Mouse (Mus musculus) forebrain, embryonic 16.5 days (tissue): ENCODE data around the gene Pdcd7. TPM values are rescaled to one million over a fixed set of nuclear protein-coding genes. Genes with fewer than 3 reads are reported as not detected.
A peak's percentile ranks its signal among the peaks of the same experiment; 100 is the strongest.

Experiments used
- ATAC-seq: fragments of 200-750 bp; cut with Nextera tagmentation; 2 replicates; pipeline ENCODE4 v1.8.0; 2017; ENCODE audit warnings: mild to moderate bottlenecking, moderate library complexity
- H3K27ac ChIP-seq: fragments of 300-500 bp; sonication (generic); 2 replicates; pipeline ENCODE4 v1.5.1; 2014; ENCODE audit warnings: low read length, control low read depth
- H3K27me3 ChIP-seq: fragments of 300-500 bp; sonication (generic); replicated peaks from 2 replicates; pipeline ENCODE4 v1.6.1; 2014; ENCODE audit warnings: low read length; ENCODE audit not compliant: control insufficient read depth, insufficient read depth
- H3K36me3 ChIP-seq: fragments of 300-500 bp; sonication (generic); 2 replicates; pipeline ENCODE4 v1.6.1; 2014; ENCODE audit not compliant: control insufficient read depth, insufficient read depth
- H3K4me1 ChIP-seq: fragments of 300-500 bp; sonication (generic); replicated peaks from 2 replicates; pipeline ENCODE4 v1.6.1; 2014; ENCODE audit warnings: low read length; ENCODE audit not compliant: control insufficient read depth, insufficient read depth
- H3K4me2 ChIP-seq: fragments of 300-500 bp; sonication (generic); 2 replicates; pipeline ENCODE4 v1.6.1; 2014; ENCODE audit warnings: mild to moderate bottlenecking, low read length, control low read depth
- H3K4me3 ChIP-seq: fragments of 300-500 bp; sonication (generic); replicated peaks from 2 replicates; pipeline ENCODE4 v1.5.1; 2014; ENCODE audit warnings: mild to moderate bottlenecking, low read length, control low read depth
- H3K9ac ChIP-seq: fragments of 300-500 bp; sonication (generic); replicated peaks from 2 replicates; pipeline ENCODE4 v1.6.1; 2014; ENCODE audit warnings: low read depth, low read length, control low read depth
- H3K9me3 ChIP-seq: fragments of 300-500 bp; sonication (generic); 2 replicates; pipeline ENCODE4 v1.6.1; 2016; ENCODE audit warnings: low read length; ENCODE audit not compliant: control insufficient read depth
- WGBS: fragments of 180-500 bp; shearing (Covaris S2); extraction: QIAGEN DNeasy Blood & Tissue Kit; methylation state at CpG from one replicate; pipeline ENCODE4 v1.1.7; 2014; 5-methylcytosine and 5-hydroxymethylcytosine counted together
- polyA plus RNA-seq: library from polyadenylated mRNA; unstranded; fragments of >200 nt; fragmentation: Nextera tagmentation; extraction: Ambion mirVana; gene quantifications from 2 replicates; pipeline ENCODE4 v1.2.1, GENCODE M21; 2015

Gene Pdcd7
- polyA plus RNA-seq = 8.6 and 9.6 TPM in 2 replicates

- Histone ChIP-seq H3K27ac (peak within 1 kb of the TSS; percentile 95), H3K9ac (peak within 1 kb of the TSS; percentile 88), H3K4me2 (peak within 1 kb of the TSS; percentile 72), H3K4me3 (peak within 1 kb of the TSS; percentile 96), H3K9me3 (no peaks in the 10 kb centered on the region), H3K36me3 (no peaks in the 10 kb centered on the region), H3K4me1 (peaks cover 21% of the 10 kb centered on the region), H3K27me3 (0 out of 2 replicates have a peak, but pooled peaks cover 2% of the 10 kb centered on the region)
- WGBS = under 1% methylated on average over 59 of the region's 59 CpGs
- peak; percentile 98 for ATAC-seq
Observed at GRCm38 (mm10) chr9:65345854-65346475, at the start of gene Pdcd7. Pdcd7 (plus strand) TSS chr9:65346104.

GRCm38 (mm10) chr9:65297056-65297455 is 48.8 kb upstream of the Pdcd7 start:
- Histone ChIP-seq H3K27ac (no peak overlapping the region), H3K9me3 (no peaks in the 10 kb centered on the region), H3K4me1 (peaks cover 13% of the 10 kb centered on the region), H3K9ac (no peak overlapping the region), H3K4me3 (no peak overlapping the region), H3K36me3 (peaks cover 7% of the 10 kb centered on the region), H3K4me2 (no peak overlapping the region), H3K27me3 (no peaks in the 10 kb centered on the region)
- 97% methylated on average over 2 of the region's 2 CpGs for WGBS
- ATAC-seq = no peak

- peaks cover 15% of the 10 kb centered on the region for H3K36me3 ChIP-seq
- WGBS = 86% methylated on average over 3 of the region's 3 CpGs
Observed at GRCm38 (mm10) chr9:65298761-65299160, 47.1 kb upstream of the Pdcd7 start.

GRCm38 (mm10) chr9:65299650-65300049 is 46.3 kb upstream of the Pdcd7 start:
- 98% methylated on average over 7 of the region's 7 CpGs for WGBS
- Histone ChIP-seq H3K4me1 (peaks cover 8% of the 10 kb centered on the region), H3K4me3 (no peak overlapping the region), H3K4me2 (no peak overlapping the region), H3K36me3 (peaks cover 18% of the 10 kb centered on the region), H3K27me3 (no peaks in the 10 kb centered on the region), H3K27ac (no peak overlapping the region), H3K9ac (no peak overlapping the region), H3K9me3 (no peaks in the 10 kb centered on the region)
- no peak for ATAC-seq

More at GRCm38 (mm10) chr9:65298761-65299160, 47.1 kb upstream of the Pdcd7 start:
- Histone ChIP-seq H3K9ac (no peak overlapping the region), H3K27ac (no peak overlapping the region), H3K27me3 (no peaks in the 10 kb centered on the region), H3K4me3 (no peak overlapping the region), H3K4me1 (peaks cover 8% of the 10 kb centered on the region), H3K4me2 (no peak overlapping the region), H3K9me3 (no peaks in the 10 kb centered on the region)
- no peak for ATAC-seq

GRCm38 (mm10) chr9:65302327-65302983 is 43.4 kb upstream of the Pdcd7 start:
- H3K9me3 ChIP-seq = no peaks in the 10 kb centered on the region
- WGBS = 94% methylated on average over 4 of the region's 4 CpGs
- peaks cover 18% of the 10 kb centered on the region for H3K36me3 ChIP-seq
- no peaks in the 10 kb centered on the region for H3K27me3 ChIP-seq
- H3K9ac ChIP-seq = no peak overlapping the region
- H3K4me1 ChIP-seq = no peaks in the 10 kb centered on the region
- no peak overlapping the region for H3K4me3 ChIP-seq
- no peak overlapping the region for H3K4me2 ChIP-seq
- H3K27ac ChIP-seq = no peak overlapping the region
- ATAC-seq = no peak

GRCm38 (mm10) chr9:65303586-65303985 is 42.3 kb upstream of the Pdcd7 start:
- H3K4me3 ChIP-seq = no peak overlapping the region
- no peaks in the 10 kb centered on the region for H3K27me3 ChIP-seq
- no peak overlapping the region for H3K9ac ChIP-seq
- no peak overlapping the region for H3K4me2 ChIP-seq
- ATAC-seq = no peak
- H3K9me3 ChIP-seq = no peaks in the 10 kb centered on the region
- WGBS = 99% methylated on average over 4 of the region's 4 CpGs
- peaks cover 21% of the 10 kb centered on the region for H3K36me3 ChIP-seq
- no peak overlapping the region for H3K27ac ChIP-seq
- H3K4me1 ChIP-seq = no peaks in the 10 kb centered on the region

GRCm38 (mm10) chr9:65304300-65304699 is 41.6 kb upstream of the Pdcd7 start:
- H3K27me3 ChIP-seq = no peaks in the 10 kb centered on the region
- ATAC-seq = no peak
- H3K4me1 ChIP-seq = no peaks in the 10 kb centered on the region
- H3K9ac ChIP-seq = no peak overlapping the region
- no peak overlapping the region for H3K4me3 ChIP-seq
- H3K4me2 ChIP-seq = no peak overlapping the region
- H3K9me3 ChIP-seq = no peaks in the 10 kb centered on the region
- H3K36me3 ChIP-seq = peaks cover 25% of the 10 kb centered on the region
- 78% methylated on average over 4 of the region's 4 CpGs for WGBS
- H3K27ac ChIP-seq = no peak overlapping the region

GRCm38 (mm10) chr9:65306672-65307071 is 39.2 kb upstream of the Pdcd7 start:
- H3K27ac ChIP-seq = no peak overlapping the region
- H3K4me2 ChIP-seq = no peak overlapping the region
- peaks cover 21% of the 10 kb centered on the region for H3K36me3 ChIP-seq
- H3K9me3 ChIP-seq = no peaks in the 10 kb centered on the region
- H3K4me1 ChIP-seq = no peaks in the 10 kb centered on the region
- H3K4me3 ChIP-seq = no peak overlapping the region
- H3K27me3 ChIP-seq = no peaks in the 10 kb centered on the region
- 97% methylated on average over 2 of the region's 2 CpGs for WGBS
- no peak for ATAC-seq
- no peak overlapping the region for H3K9ac ChIP-seq

- Histone ChIP-seq H3K4me2 (no peak overlapping the region), H3K9me3 (no peaks in the 10 kb centered on the region), H3K9ac (no peak overlapping the region), H3K27ac (no peak overlapping the region), H3K4me1 (no peaks in the 10 kb centered on the region), H3K27me3 (no peaks in the 10 kb centered on the region), H3K4me3 (no peak overlapping the region), H3K36me3 (peaks cover 22% of the 10 kb centered on the region)
- ATAC-seq = no peak
- WGBS = 90% methylated on average over 1 of the region's 1 CpGs
Observed at GRCm38 (mm10) chr9:65308011-65308410, 37.9 kb upstream of the Pdcd7 start.
